In the genomic region with DNA sequence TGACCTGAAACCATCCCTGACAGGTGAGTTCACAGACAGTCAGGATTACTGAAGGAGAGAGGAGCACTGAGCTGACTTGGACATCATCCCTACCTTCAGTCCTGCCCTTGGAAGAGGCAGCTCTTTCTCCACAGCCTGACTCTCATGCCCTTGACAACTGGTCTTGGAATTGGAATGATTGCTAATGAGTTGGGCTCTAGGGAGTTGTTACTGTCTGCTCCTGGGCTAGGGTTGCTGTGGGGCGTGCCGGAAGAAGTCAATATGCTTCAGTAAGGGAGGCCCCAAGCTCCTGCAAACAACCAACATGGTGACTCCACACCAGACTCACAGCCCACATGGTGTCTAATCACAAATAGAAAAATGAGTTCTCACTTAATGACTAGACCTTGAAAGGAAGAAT, we compare ENCODE assay signal across 31 mouse cellular contexts.
"Had no signal": no experiment of that assay in that cellular context is flagged by ENCODE, and none has a peak within 500 bp of the region (broad histone marks: within the 10 kb centered on the region; RNA-seq: fewer than 3 reads in every experiment).

No protein-coding gene starts in this region.

- H3K4me2 ChIP-seq: heart, embryonic 13.5 days; heart, embryonic 15.5 days; hindbrain, embryonic 12.5 days; hindbrain, embryonic 13.5 days; hindbrain, embryonic 14.5 days; hindbrain, embryonic 15.5 days; intestine, embryonic 15.5 days; kidney, embryonic 15.5 days had no signal

- DNase-seq: heart, postnatal 10 days; heart, postnatal 14 days; heart, postnatal 36 days; heart, postnatal 4 days; kidney, adult 11 months; kidney, adult 18-20 months; kidney, adult 2 months; kidney, adult 8-10 months; kidney, adult 9 months; kidney, postnatal 10 days; kidney, postnatal 14 days; kidney, postnatal 25 days; kidney, postnatal 36 days; kidney, postnatal 4 days; layer of hippocampus, adult 9-11 months; layer of hippocampus, postnatal 36 days had no signal

- H3K4me1 ChIP-seq: hindbrain, embryonic 10.5 days; hindbrain, embryonic 12.5 days; hindbrain, embryonic 13.5 days; hindbrain, embryonic 15.5 days; intestine, embryonic 15.5 days; kidney, embryonic 15.5 days had no signal

- H3K9me3 ChIP-seq: heart, embryonic 13.5 days; heart, embryonic 15.5 days; hindbrain, embryonic 10.5 days; hindbrain, embryonic 12.5 days; hindbrain, embryonic 13.5 days; hindbrain, embryonic 15.5 days; intestine, embryonic 15.5 days; kidney, embryonic 15.5 days had no signal

- ATAC-seq: hindbrain, embryonic 16.5 days; hindbrain, postnatal 0 days; inflammation-experienced regulatory T-cells, adult 6 months; intestine, embryonic 15.5 days had no signal

- H3K27me3 ChIP-seq: heart, embryonic 13.5 days; heart, embryonic 15.5 days; hindbrain, embryonic 12.5 days; hindbrain, embryonic 13.5 days; hindbrain, embryonic 15.5 days; intestine, embryonic 15.5 days; kidney, embryonic 15.5 days had no signal

- H3K27ac ChIP-seq: heart, embryonic 13.5 days; heart, embryonic 15.5 days; hindbrain, embryonic 10.5 days; hindbrain, embryonic 12.5 days; hindbrain, embryonic 13.5 days; hindbrain, embryonic 14.5 days; hindbrain, embryonic 15.5 days; hindbrain, postnatal 0 days; intestine, embryonic 15.5 days; kidney, embryonic 15.5 days; kidney, postnatal 0 days; layer of hippocampus, adult 2 months; left cerebral cortex, adult 2 months had no signal

- H3K9ac ChIP-seq: heart, embryonic 13.5 days; heart, embryonic 15.5 days; hindbrain, embryonic 12.5 days; hindbrain, embryonic 13.5 days; hindbrain, embryonic 14.5 days; hindbrain, embryonic 15.5 days; intestine, embryonic 15.5 days; kidney, embryonic 15.5 days had no signal

- H3K4me3 ChIP-seq: heart, embryonic 13.5 days; heart, embryonic 15.5 days; hindbrain, embryonic 10.5 days; hindbrain, embryonic 12.5 days; hindbrain, embryonic 13.5 days; hindbrain, embryonic 15.5 days; intestine, embryonic 15.5 days; kidney, embryonic 15.5 days; layer of hippocampus, adult 2 months; left cerebral cortex, adult 2 months had no signal
